Mouse (Mus musculus): ENCODE data around the gene Tdrd5. TPM values are rescaled to one million over a fixed set of nuclear protein-coding genes. Genes with fewer than 3 reads are reported as not detected.
"Not testable (repeated sequence)": the region's sequence is repeated elsewhere in the genome, so short reads cannot be mapped to it uniquely, and the experiment has no call there.

Tdrd5 gene
- polyA plus RNA-seq, 1 experiment from 2014 or later, result 0.41 TPM

GRCm38 (mm10) chr1:156308595-156308994, 5.1 kb upstream of the Tdrd5 start:
- H3K4me3 ChIP-seq (replicated peaks; ENCODE audit: low read length), result no peak overlapping the region
- H3K27ac ChIP-seq (ENCODE audit: low read length), result no peak overlapping the region
- WGBS, result 79% methylated on average over 1 of the region's 1 CpGs
- ATAC-seq, result no peak
- H3K4me2 ChIP-seq (ENCODE audit: low read length), result no peak overlapping the region
- no peak overlapping the region for H3K9ac ChIP-seq (replicated peaks; ENCODE audit: low read depth, low read length)
- peaks cover 5% of the 10 kb centered on the region for H3K4me1 ChIP-seq (replicated peaks; ENCODE audit: control insufficient read depth, insufficient read depth, low read length)
- H3K27me3 ChIP-seq (replicated peaks; ENCODE audit: control insufficient read depth, insufficient read depth, low read length), result peaks cover 25% of the 10 kb centered on the region
- H3K36me3 ChIP-seq (ENCODE audit: control insufficient read depth, insufficient read depth), result no peaks in the 10 kb centered on the region
- no peaks in the 10 kb centered on the region for H3K9me3 ChIP-seq (ENCODE audit: control insufficient read depth, low read length)

- no peak for ATAC-seq
- Histone ChIP-seq H3K27me3 (replicated peaks; ENCODE audit: control insufficient read depth, insufficient read depth, low read length) (no peaks in the 10 kb centered on the region), H3K4me3 (replicated peaks; ENCODE audit: low read length) (no peak overlapping the region), H3K4me2 (ENCODE audit: low read length) (no peak overlapping the region), H3K9me3 (ENCODE audit: control insufficient read depth, low read length) (no peaks in the 10 kb centered on the region), H3K9ac (replicated peaks; ENCODE audit: low read depth, low read length) (no peak overlapping the region), H3K27ac (ENCODE audit: low read length) (no peak overlapping the region), H3K4me1 (replicated peaks; ENCODE audit: control insufficient read depth, insufficient read depth, low read length) (0 out of 2 replicates have a peak, but pooled peaks cover 3% of the 10 kb centered on the region), H3K36me3 (ENCODE audit: control insufficient read depth, insufficient read depth) (no peaks in the 10 kb centered on the region)
- 96% methylated on average over 6 of the region's 6 CpGs for WGBS
Observed at GRCm38 (mm10) chr1:156290016-156290415, 13.4 kb downstream of the Tdrd5 start.

- H3K4me1 ChIP-seq (replicated peaks; ENCODE audit: control insufficient read depth, insufficient read depth, low read length); H3K9ac ChIP-seq (replicated peaks; ENCODE audit: low read depth, low read length); ATAC-seq; H3K36me3 ChIP-seq (ENCODE audit: control insufficient read depth, insufficient read depth); H3K27me3 ChIP-seq (replicated peaks; ENCODE audit: control insufficient read depth, insufficient read depth, low read length); H3K4me3 ChIP-seq (replicated peaks; ENCODE audit: low read length); H3K9me3 ChIP-seq (ENCODE audit: control insufficient read depth, low read length); H3K27ac ChIP-seq (ENCODE audit: low read length); H3K4me2 ChIP-seq (ENCODE audit: low read length): not testable (repeated sequence)
- WGBS, result 73% methylated on average over 9 of the region's 10 CpGs
Observed at GRCm38 (mm10) chr1:156289222-156289587, 14.3 kb downstream of the Tdrd5 start.

- Histone ChIP-seq H3K36me3 (ENCODE audit: control insufficient read depth, insufficient read depth) (no peaks in the 10 kb centered on the region), H3K4me3 (replicated peaks; ENCODE audit: low read length) (no peak overlapping the region), H3K9me3 (ENCODE audit: control insufficient read depth, low read length) (no peaks in the 10 kb centered on the region), H3K27me3 (replicated peaks; ENCODE audit: control insufficient read depth, insufficient read depth, low read length) (no peaks in the 10 kb centered on the region), H3K9ac (replicated peaks; ENCODE audit: low read depth, low read length) (no peak overlapping the region), H3K4me1 (replicated peaks; ENCODE audit: control insufficient read depth, insufficient read depth, low read length) (0 out of 2 replicates have a peak, but pooled peaks cover 3% of the 10 kb centered on the region), H3K27ac (ENCODE audit: low read length) (no peak overlapping the region), H3K4me2 (ENCODE audit: low read length) (no peak overlapping the region)
- ATAC-seq, result no peak
- WGBS, result 50% methylated on average over 9 of the region's 9 CpGs
Observed at GRCm38 (mm10) chr1:156288556-156289221, 14.8 kb downstream of the Tdrd5 start.

DNA sequence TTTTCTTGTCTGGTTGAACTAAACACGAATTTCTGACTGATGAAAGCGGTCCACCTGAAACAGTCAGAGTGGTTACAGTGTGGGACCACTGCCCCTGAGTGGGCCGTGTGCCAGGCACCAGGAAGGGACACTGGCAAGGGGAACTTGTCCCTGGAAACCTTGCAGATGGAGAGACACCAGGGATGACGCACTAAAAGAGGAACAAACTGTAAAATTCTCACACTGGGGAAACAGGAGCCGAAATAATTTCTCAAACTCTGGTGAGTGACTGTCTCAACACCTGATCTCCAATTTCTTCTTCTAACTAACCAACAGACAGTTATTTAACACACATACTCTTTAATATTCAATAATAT, 17.9 kb downstream of the Tdrd5 start:
- no peak for ATAC-seq
- WGBS, result 85% methylated on average over 5 of the region's 5 CpGs
- no peaks in the 10 kb centered on the region for H3K36me3 ChIP-seq (ENCODE audit: control insufficient read depth, insufficient read depth)
- 0 out of 2 replicates have a peak, but pooled peaks cover 3% of the 10 kb centered on the region for H3K4me1 ChIP-seq (replicated peaks; ENCODE audit: control insufficient read depth, insufficient read depth, low read length)
- H3K9me3 ChIP-seq (ENCODE audit: control insufficient read depth, low read length), result no peaks in the 10 kb centered on the region
- no peaks in the 10 kb centered on the region for H3K27me3 ChIP-seq (replicated peaks; ENCODE audit: control insufficient read depth, insufficient read depth, low read length)
- H3K4me2 ChIP-seq (ENCODE audit: low read length), result no peak overlapping the region
- H3K4me3 ChIP-seq (replicated peaks; ENCODE audit: low read length), result no peak overlapping the region
- H3K9ac ChIP-seq (replicated peaks; ENCODE audit: low read depth, low read length), result no peak overlapping the region
- no peak overlapping the region for H3K27ac ChIP-seq (ENCODE audit: low read length)

GRCm38 (mm10) chr1:156284851-156285540, 18.5 kb downstream of the Tdrd5 start:
- Histone ChIP-seq H3K27me3 (replicated peaks; ENCODE audit: control insufficient read depth, insufficient read depth, low read length) (no peaks in the 10 kb centered on the region), H3K4me3 (replicated peaks; ENCODE audit: low read length) (no peak overlapping the region), H3K9me3 (ENCODE audit: control insufficient read depth, low read length) (no peaks in the 10 kb centered on the region), H3K4me1 (replicated peaks; ENCODE audit: control insufficient read depth, insufficient read depth, low read length) (0 out of 2 replicates have a peak, but pooled peaks cover 3% of the 10 kb centered on the region), H3K36me3 (ENCODE audit: control insufficient read depth, insufficient read depth) (no peaks in the 10 kb centered on the region), H3K4me2 (ENCODE audit: low read length) (no peak overlapping the region), H3K9ac (replicated peaks; ENCODE audit: low read depth, low read length) (no peak overlapping the region), H3K27ac (ENCODE audit: low read length) (no peak overlapping the region)
- no peak for ATAC-seq
- 52% methylated on average over 9 of the region's 9 CpGs for WGBS

DNA sequence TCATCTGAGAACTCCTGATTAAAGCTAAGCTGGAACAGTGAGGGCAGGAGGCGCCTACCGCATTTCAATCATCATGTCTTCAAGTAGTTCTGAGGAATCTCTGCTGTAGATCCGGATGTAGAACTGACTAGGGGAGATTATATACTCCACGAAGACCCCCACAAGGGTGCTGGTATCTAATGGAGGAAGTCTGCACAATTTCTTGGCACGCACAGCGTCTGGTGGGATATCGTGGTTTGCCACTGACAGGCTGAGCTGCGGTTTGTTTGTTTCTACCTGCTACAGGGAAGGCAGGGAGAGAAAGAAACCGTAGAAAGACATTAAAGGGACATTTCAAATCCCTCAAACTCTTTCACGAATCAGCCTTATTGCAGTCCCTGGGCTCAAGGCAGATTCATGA, 19.3 kb downstream of the Tdrd5 start:
- 0 out of 2 replicates have a peak, but pooled peaks cover 3% of the 10 kb centered on the region for H3K4me1 ChIP-seq (replicated peaks; ENCODE audit: control insufficient read depth, insufficient read depth, low read length)
- no peak for ATAC-seq
- H3K9me3 ChIP-seq (ENCODE audit: control insufficient read depth, low read length), result no peaks in the 10 kb centered on the region
- 86% methylated on average over 10 of the region's 10 CpGs for WGBS
- H3K4me3 ChIP-seq (replicated peaks; ENCODE audit: low read length), result no peak overlapping the region
- H3K27ac ChIP-seq (ENCODE audit: low read length), result no peak overlapping the region
- no peak overlapping the region for H3K4me2 ChIP-seq (ENCODE audit: low read length)
- no peak overlapping the region for H3K9ac ChIP-seq (replicated peaks; ENCODE audit: low read depth, low read length)
- H3K36me3 ChIP-seq (ENCODE audit: control insufficient read depth, insufficient read depth), result no peaks in the 10 kb centered on the region
- no peaks in the 10 kb centered on the region for H3K27me3 ChIP-seq (replicated peaks; ENCODE audit: control insufficient read depth, insufficient read depth, low read length)

GRCm38 (mm10) chr1:156280131-156280530, 23.3 kb downstream of the Tdrd5 start:
- H3K9me3 ChIP-seq (ENCODE audit: control insufficient read depth, low read length), result no peaks in the 10 kb centered on the region
- no peak overlapping the region for H3K4me3 ChIP-seq (replicated peaks; ENCODE audit: low read length)
- no peak overlapping the region for H3K4me2 ChIP-seq (ENCODE audit: low read length)
- no peak overlapping the region for H3K27ac ChIP-seq (ENCODE audit: low read length)
- no peaks in the 10 kb centered on the region for H3K4me1 ChIP-seq (replicated peaks; ENCODE audit: control insufficient read depth, insufficient read depth, low read length)
- WGBS, result 73% methylated on average over 7 of the region's 7 CpGs
- no peaks in the 10 kb centered on the region for H3K27me3 ChIP-seq (replicated peaks; ENCODE audit: control insufficient read depth, insufficient read depth, low read length)
- ATAC-seq, result no peak
- no peaks in the 10 kb centered on the region for H3K36me3 ChIP-seq (ENCODE audit: control insufficient read depth, insufficient read depth)
- no peak overlapping the region for H3K9ac ChIP-seq (replicated peaks; ENCODE audit: low read depth, low read length)

DNA sequence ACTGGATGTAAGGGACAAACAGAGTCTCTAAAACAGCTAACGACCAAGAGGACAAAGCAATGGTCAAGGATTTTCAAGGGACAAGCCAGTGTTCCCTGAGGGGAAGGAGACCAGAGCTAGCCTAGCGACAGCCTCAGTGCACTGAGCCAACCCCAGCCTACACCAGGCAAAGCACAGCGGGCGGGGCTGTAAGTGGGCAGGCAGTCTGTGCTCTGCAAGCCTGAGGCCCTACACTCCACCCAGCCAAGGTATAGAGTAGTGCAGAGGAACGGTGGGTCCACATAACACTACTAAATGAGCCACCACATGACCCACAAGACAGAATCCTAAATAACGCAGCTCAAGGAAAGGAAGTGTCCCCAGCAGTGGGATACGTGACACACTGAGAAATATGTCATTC, 29.8 kb downstream of the Tdrd5 start:
- H3K4me1 ChIP-seq (replicated peaks; ENCODE audit: control insufficient read depth, insufficient read depth, low read length), result no peaks in the 10 kb centered on the region
- H3K4me2 ChIP-seq (ENCODE audit: low read length), result no peak overlapping the region
- no peak overlapping the region for H3K9ac ChIP-seq (replicated peaks; ENCODE audit: low read depth, low read length)
- H3K4me3 ChIP-seq (replicated peaks; ENCODE audit: low read length), result no peak overlapping the region
- H3K27me3 ChIP-seq (replicated peaks; ENCODE audit: control insufficient read depth, insufficient read depth, low read length), result no peaks in the 10 kb centered on the region
- no peaks in the 10 kb centered on the region for H3K36me3 ChIP-seq (ENCODE audit: control insufficient read depth, insufficient read depth)
- H3K27ac ChIP-seq (ENCODE audit: low read length), result no peak overlapping the region
- no peaks in the 10 kb centered on the region for H3K9me3 ChIP-seq (ENCODE audit: control insufficient read depth, low read length)
- no peak for ATAC-seq
- 63% methylated on average over 7 of the region's 7 CpGs for WGBS

All from forebrain, embryonic 16.5 days (tissue).